In genomic region chr6:47650463-47651384, GRCm38 (mm10) we compare ENCODE assay signal across 8 mouse cellular contexts. TPM values are rescaled to one million over a fixed set of nuclear protein-coding genes. Genes with fewer than 3 reads are reported as not detected.
DNase-seq lines count a peak whose midpoint lies in the region; ATAC-seq and TF ChIP-seq lines count a peak whose summit lies in the region.

No protein-coding gene starts in this region.

- H3K27ac ChIP-seq in gastrocnemius, adult 2 months: peak overlapping the region; percentile 77
- peak overlapping the region; percentile 70; the same call in 1 of the 2 replicates for H3K27ac ChIP-seq in hindbrain, postnatal 0 days

- peak overlapping the region; percentile 67 for H3K4me3 ChIP-seq in gastrocnemius, adult 2 months
- H3K4me3 ChIP-seq in hindbrain, postnatal 0 days (ENCODE audit: low read length): peak overlapping the region; percentile 63
- H3K4me3 ChIP-seq in megakaryocyte, embryonic 14.5 days (replicated peaks): peak overlapping the region; percentile 89

- TF ChIP-seq CTCF in gastrocnemius, adult 2 months (IDR thresholded peaks at IDR 0.05): no peak; the same call in 1 of the 2 replicates
- TF ChIP-seq CTCF in hindbrain, postnatal 0 days (IDR thresholded peaks at IDR 0.05; ENCODE audit: low read depth): peak; percentile 99

- H3K9me3 ChIP-seq in hindbrain, postnatal 0 days (ENCODE audit: low read length): no peaks in the 10 kb centered on the region
- no peaks in the 10 kb centered on the region for H3K9me3 ChIP-seq in megakaryocyte, embryonic 14.5 days

- peak; percentile 97 for ATAC-seq in common myeloid progenitor, adult 5-6 weeks (replicated peaks; ENCODE audit: low read depth, poor library complexity, severe bottlenecking)
- ATAC-seq in hindbrain, postnatal 0 days: peak; percentile 98

- WGBS in hindbrain, postnatal 0 days: 2% methylated on average over 42 of the region's 46 CpGs

- peak; percentile 97 for DNase-seq in ZHBTc4 (ENCODE audit: low read depth, low spot score)
- DNase-seq in gastrocnemius, adult 2 months: peak; percentile 94
- peak; percentile 92 for DNase-seq in hindbrain, postnatal 0 days (ENCODE audit: low spot score)
- DNase-seq in left cerebral cortex, adult 8-10 months (ENCODE audit: low spot score in 2 of 2): peak; percentile 97 to 100
- DNase-seq in right cerebral cortex, postnatal 10 days (ENCODE audit: low spot score in 2 of 2): peak; percentile 98
- peak; percentile 98 for DNase-seq in urinary bladder, postnatal 25 days (ENCODE audit: low spot score)

- no peaks in the 10 kb centered on the region for H3K36me3 ChIP-seq in hindbrain, postnatal 0 days (ENCODE audit: insufficient read depth, low read length)
- H3K36me3 ChIP-seq in megakaryocyte, embryonic 14.5 days (replicated peaks; ENCODE audit: low read length): no peaks in the 10 kb centered on the region

- no peaks in the 10 kb centered on the region for H3K4me1 ChIP-seq in hindbrain, postnatal 0 days (ENCODE audit: insufficient read depth, low read length)
- H3K4me1 ChIP-seq in megakaryocyte, embryonic 14.5 days: peaks cover 30% of the 10 kb centered on the region

- intact Hi-C loops in gastrocnemius, adult 2 months (cut with DNase I): no loop called here

- H3K9ac ChIP-seq in hindbrain, postnatal 0 days (replicated peaks; ENCODE audit: low read length): peak overlapping the region; percentile 57

- no peaks in the 10 kb centered on the region for H3K27me3 ChIP-seq in hindbrain, postnatal 0 days (ENCODE audit: insufficient read depth, low read length)
- peaks cover 38% of the 10 kb centered on the region for H3K27me3 ChIP-seq in megakaryocyte, embryonic 14.5 days (replicated peaks)

- H3K4me2 ChIP-seq in hindbrain, postnatal 0 days (ENCODE audit: low read depth, low read length): peak overlapping the region; percentile 70

RNA-seq across cellular contexts. Expression of gene Ezh2, which starts 55.6 kb away (rescaled TPM):
- total RNA-seq in common myeloid progenitor, adult 5-6 weeks (2017): 281 and 287 TPM in 2 replicates
- total RNA-seq in gastrocnemius, adult 2 months (2021): 1 to 10 TPM; 6.6 to 7.4 TPM
- total RNA-seq in hindbrain, postnatal 0 days (2014; rRNA removed): 23.1 and 25.8 TPM in 2 replicates
- polyA plus RNA-seq in hindbrain, postnatal 0 days (2015; fragmentation: Nextera tagmentation; extraction: Ambion mirVana): 32.0 and 37.1 TPM in 2 replicates
- 10 to 100 TPM; 13.4 to 16.8 (median 15.1) TPM for total RNA-seq in left cerebral cortex, adult 8-10 months (2022)
- polyA plus RNA-seq in megakaryocyte, embryonic 14.5 days (2012; ENCODE audit: insufficient read depth, low replicate concordance): 9.4 TPM in 1 of 2 replicates, not detected in the other

Comparison
In these comparisons a context has a peak if more than half of its experiments do, and no peak if none do; other contexts are left out.
1. Peak in every context shown above with its lines: DNase-seq, ATAC-seq, H3K4me3 ChIP-seq and H3K27ac ChIP-seq.
2. RNA of gene Ezh2, which starts 55.6 kb away (total RNA-seq): 281 to 287 TPM in common myeloid progenitor, adult 5-6 weeks; 23.1 to 25.8 TPM in hindbrain, postnatal 0 days, 13.4 to 16.8 TPM in left cerebral cortex, adult 8-10 months and 6.6 to 7.4 TPM in gastrocnemius, adult 2 months; every median in the first group is over 10 times any median in the second.